Mouse (Mus musculus) lung, adult 2 months (tissue): ENCODE data around the gene Plxnd1.

ENCODE experiments used
- CTCF ChIP-seq: fragments of 200-500 bp; IDR thresholded peaks from 2 replicates; pipeline ENCODE4 v1.5.1; 2011; ENCODE audit warnings: mild to moderate bottlenecking, low read length, control low read depth; ENCODE audit not compliant: insufficient read depth
- POLR2A ChIP-seq: fragments of 200-500 bp; IDR thresholded peaks from 2 replicates; pipeline ENCODE4 v1.6.1; 2011; ENCODE audit warnings: low read depth, mild to moderate bottlenecking, control low read depth, low read length, borderline replicate concordance; ENCODE audit errors: extremely low read depth

GRCm38 (mm10) chr6:115956922-115957601 lies 37.7 kb downstream of the Plxnd1 start:
- no peak for TF ChIP-seq CTCF
- peak; percentile 20; the same call in 1 of the 2 replicates for TF ChIP-seq POLR2A
